In genomic region chr9:42196552-42196951, GRCm38 (mm10) we compare ENCODE assay signal across 10 mouse cellular contexts.
DNase-seq lines count a peak whose midpoint lies in the region; ATAC-seq and TF ChIP-seq lines count a peak whose summit lies in the region.
"Had no signal": no experiment of that assay in that cellular context is flagged by ENCODE, and none has a peak within 500 bp of the region (broad histone marks: within the 10 kb centered on the region; RNA-seq: fewer than 3 reads in every experiment).

No protein-coding gene starts in this region.

- no peaks in the 10 kb centered on the region for H3K9me3 ChIP-seq in midbrain, postnatal 0 days (ENCODE audit: low read length)
- H3K9me3 ChIP-seq in midbrain, embryonic 13.5 days = no peaks in the 10 kb centered on the region
- no peaks in the 10 kb centered on the region for H3K9me3 ChIP-seq in embryonic facial prominence, embryonic 14.5 days (ENCODE audit: control insufficient read depth, low read length)
- H3K9me3 ChIP-seq in limb, embryonic 10.5 days (replicated peaks) = no peaks in the 10 kb centered on the region
- no peaks in the 10 kb centered on the region for H3K9me3 ChIP-seq in midbrain, embryonic 11.5 days (ENCODE audit: control insufficient read depth, low read length)
- no peaks in the 10 kb centered on the region for H3K9me3 ChIP-seq in forebrain, embryonic 11.5 days (ENCODE audit: control insufficient read depth, low read length)
- H3K9me3 ChIP-seq: forebrain, embryonic 15.5 days had no signal

- 76% methylated on average over 4 of the region's 4 CpGs for WGBS in midbrain, postnatal 0 days
- WGBS in midbrain, embryonic 13.5 days = 64% methylated on average over 4 of the region's 4 CpGs
- WGBS in embryonic facial prominence, embryonic 14.5 days = 49% methylated on average over 4 of the region's 4 CpGs
- WGBS in limb, embryonic 10.5 days = 60% methylated on average over 4 of the region's 4 CpGs
- whole genome bisulfite sequencing in midbrain, embryonic 11.5 days = 56% methylated on average over 4 of the region's 4 CpGs
- WGBS in forebrain, embryonic 11.5 days = 77% methylated on average over 4 of the region's 4 CpGs

- H3K4me3 ChIP-seq in midbrain, postnatal 0 days (ENCODE audit: low read depth, low read length) = no peak overlapping the region
- no peak overlapping the region for H3K4me3 ChIP-seq in midbrain, embryonic 13.5 days (replicated peaks)
- no peak overlapping the region for H3K4me3 ChIP-seq in embryonic facial prominence, embryonic 14.5 days (ENCODE audit: low read depth, low read length)
- no peak overlapping the region for H3K4me3 ChIP-seq in limb, embryonic 10.5 days
- no peak overlapping the region for H3K4me3 ChIP-seq in midbrain, embryonic 11.5 days (ENCODE audit: low read depth, low read length)
- H3K4me3 ChIP-seq in forebrain, embryonic 11.5 days (ENCODE audit: low read depth, low read length) = no peak overlapping the region
- H3K4me3 ChIP-seq: forebrain, embryonic 15.5 days had no signal

- H3K4me2 ChIP-seq in midbrain, postnatal 0 days (ENCODE audit: low read depth, low read length, poor library complexity, severe bottlenecking) = no peak overlapping the region
- H3K4me2 ChIP-seq in midbrain, embryonic 13.5 days (replicated peaks) = no peak overlapping the region
- H3K4me2 ChIP-seq in embryonic facial prominence, embryonic 14.5 days (ENCODE audit: low read depth, low read length) = no peak overlapping the region
- H3K4me2 ChIP-seq in midbrain, embryonic 11.5 days = no peak overlapping the region
- no peak overlapping the region for H3K4me2 ChIP-seq in forebrain, embryonic 11.5 days (ENCODE audit: low read depth, low read length, severe bottlenecking)
- H3K4me2 ChIP-seq: forebrain, embryonic 15.5 days had no signal

- no peak for ATAC-seq in midbrain, postnatal 0 days (ENCODE audit: low FRiP score)
- no peak for ATAC-seq in midbrain, embryonic 13.5 days
- ATAC-seq in embryonic facial prominence, embryonic 14.5 days (ENCODE audit: low read depth) = peak; percentile 81
- no peak for ATAC-seq in midbrain, embryonic 11.5 days (ENCODE audit: low FRiP score)
- no peak for ATAC-seq in forebrain, embryonic 11.5 days (replicated peaks; ENCODE audit: low FRiP score)
- ATAC-seq: forebrain, embryonic 15.5 days had no signal

- no peaks in the 10 kb centered on the region for H3K4me1 ChIP-seq in midbrain, postnatal 0 days (ENCODE audit: insufficient read depth, low read length)
- no peaks in the 10 kb centered on the region for H3K4me1 ChIP-seq in midbrain, embryonic 13.5 days (replicated peaks)
- H3K4me1 ChIP-seq in embryonic facial prominence, embryonic 14.5 days (ENCODE audit: control insufficient read depth, insufficient read depth, low read length) = no peaks in the 10 kb centered on the region
- no peaks in the 10 kb centered on the region for H3K4me1 ChIP-seq in limb, embryonic 10.5 days
- no peaks in the 10 kb centered on the region for H3K4me1 ChIP-seq in midbrain, embryonic 11.5 days (ENCODE audit: control insufficient read depth, insufficient read depth, low read length)
- H3K4me1 ChIP-seq in forebrain, embryonic 11.5 days (replicated peaks; ENCODE audit: control insufficient read depth, insufficient read depth, low read length) = no peaks in the 10 kb centered on the region
- H3K4me1 ChIP-seq: forebrain, embryonic 15.5 days had no signal

- H3K27ac ChIP-seq in midbrain, postnatal 0 days (ENCODE audit: low read depth, low read length) = no peak overlapping the region
- H3K27ac ChIP-seq in midbrain, embryonic 13.5 days = no peak overlapping the region
- no peak overlapping the region for H3K27ac ChIP-seq in embryonic facial prominence, embryonic 14.5 days (replicated peaks; ENCODE audit: low read depth, low read length)
- no peak overlapping the region for H3K27ac ChIP-seq in limb, embryonic 10.5 days
- no peak overlapping the region for H3K27ac ChIP-seq in midbrain, embryonic 11.5 days (ENCODE audit: low read depth, low read length)
- H3K27ac ChIP-seq in forebrain, embryonic 11.5 days (ENCODE audit: low read depth, low read length) = no peak overlapping the region
- H3K27ac ChIP-seq: forebrain, embryonic 15.5 days; liver, embryonic 14.5 days had no signal

- DNase-seq in midbrain, postnatal 0 days (ENCODE audit: low spot score) = peak; percentile 40
- DNase-seq in embryonic facial prominence, embryonic 14.5 days (ENCODE audit: low spot score) = peak; percentile 90
- DNase-seq in limb, embryonic 10.5 days (ENCODE audit: low spot score) = peak; percentile 40
- peak; percentile 72 for DNase-seq in testis, postnatal 10 days (ENCODE audit: low spot score)
- DNase-seq in cerebellum, adult 9-10 months = no peak
- DNase-seq in midbrain, embryonic 11.5 days (ENCODE audit: low spot score, missing footprints) = no peak
- DNase-seq in forebrain, embryonic 11.5 days (ENCODE audit: low spot score) = no peak

- no peaks in the 10 kb centered on the region for H3K36me3 ChIP-seq in midbrain, postnatal 0 days (ENCODE audit: insufficient read depth, low read length)
- H3K36me3 ChIP-seq in midbrain, embryonic 13.5 days = no peaks in the 10 kb centered on the region
- no peaks in the 10 kb centered on the region for H3K36me3 ChIP-seq in embryonic facial prominence, embryonic 14.5 days (ENCODE audit: control insufficient read depth, insufficient read depth, low read length)
- no peaks in the 10 kb centered on the region for H3K36me3 ChIP-seq in limb, embryonic 10.5 days
- no peaks in the 10 kb centered on the region for H3K36me3 ChIP-seq in midbrain, embryonic 11.5 days (ENCODE audit: control insufficient read depth, insufficient read depth, low read length)
- H3K36me3 ChIP-seq in forebrain, embryonic 11.5 days (ENCODE audit: control insufficient read depth, insufficient read depth, low read length) = no peaks in the 10 kb centered on the region
- H3K36me3 ChIP-seq: forebrain, embryonic 15.5 days had no signal

- H3K27me3 ChIP-seq in midbrain, postnatal 0 days (ENCODE audit: insufficient read depth, low read length) = no peaks in the 10 kb centered on the region
- no peaks in the 10 kb centered on the region for H3K27me3 ChIP-seq in midbrain, embryonic 13.5 days
- H3K27me3 ChIP-seq in embryonic facial prominence, embryonic 14.5 days (replicated peaks; ENCODE audit: control insufficient read depth, insufficient read depth, low read length) = no peaks in the 10 kb centered on the region
- H3K27me3 ChIP-seq in limb, embryonic 10.5 days (ENCODE audit: low read depth, poor library complexity, severe bottlenecking) = no peaks in the 10 kb centered on the region
- no peaks in the 10 kb centered on the region for H3K27me3 ChIP-seq in midbrain, embryonic 11.5 days (ENCODE audit: control insufficient read depth, insufficient read depth, low read length)
- H3K27me3 ChIP-seq in forebrain, embryonic 11.5 days (ENCODE audit: control insufficient read depth, insufficient read depth, low read length) = no peaks in the 10 kb centered on the region
- H3K27me3 ChIP-seq: forebrain, embryonic 15.5 days had no signal

- no peak for TF ChIP-seq CTCF in midbrain, postnatal 0 days (IDR thresholded peaks at IDR 0.05)

- no peak overlapping the region for H3K9ac ChIP-seq in midbrain, postnatal 0 days (replicated peaks; ENCODE audit: low read length, poor library complexity, severe bottlenecking)
- H3K9ac ChIP-seq in midbrain, embryonic 13.5 days (replicated peaks) = no peak overlapping the region
- no peak overlapping the region for H3K9ac ChIP-seq in embryonic facial prominence, embryonic 14.5 days (ENCODE audit: low read depth, low read length)
- no peak overlapping the region for H3K9ac ChIP-seq in midbrain, embryonic 11.5 days (ENCODE audit: low read length)
- no peak overlapping the region for H3K9ac ChIP-seq in forebrain, embryonic 11.5 days (ENCODE audit: low read length)
- H3K9ac ChIP-seq: forebrain, embryonic 15.5 days; liver, embryonic 14.5 days had no signal

Comparison
In these comparisons a context has a peak if more than half of its experiments do, and no peak if none do; other contexts are left out.
1. DNase-seq: peak in midbrain, postnatal 0 days (single experiment), embryonic facial prominence, embryonic 14.5 days (single experiment), limb, embryonic 10.5 days (single experiment) and testis, postnatal 10 days (single experiment); none in cerebellum, adult 9-10 months (single experiment), midbrain, embryonic 11.5 days (single experiment) and forebrain, embryonic 11.5 days (single experiment).